Mouse (Mus musculus): ENCODE data around the gene Slc17a3. TPM values are rescaled to one million over a fixed set of nuclear protein-coding genes. Genes with fewer than 3 reads are reported as not detected.

Gene Slc17a3
- not detected in 2 replicates for polyA plus RNA-seq (2012; ENCODE audit: insufficient read depth, insufficient read length, low replicate concordance, missing spikeins)

- Histone ChIP-seq H3K4me3 (ENCODE audit: insufficient read depth, low read depth, low read length) (no peak within 1 kb of the TSS), H3K27ac (ENCODE audit: insufficient read depth, low read depth, low read length) (no peak within 1 kb of the TSS), H3K4me1 (ENCODE audit: control insufficient read depth, insufficient read depth, low read length) (0 out of 2 replicates have a peak, but pooled peaks cover 2% of the 10 kb centered on the region)
- 69% methylated on average over 2 of the region's 2 CpGs for WGBS
- TF ChIP-seq CTCF (IDR thresholded peaks at IDR 0.05; ENCODE audit: insufficient read depth, low read depth, low read length): no peak
- no peak for TF ChIP-seq POLR2A (IDR thresholded peaks at IDR 0.05; ENCODE audit: insufficient read depth, low read depth, low read length)
Measured at GRCm38 (mm10) chr13:23839308-23839707, at the start of gene Slc17a3. Slc17a3 (plus strand) TSS chr13:23839434.

GRCm38 (mm10) chr13:23792520-23792919 lies 46.7 kb upstream of the Slc17a3 start:
- H3K4me3 ChIP-seq (ENCODE audit: insufficient read depth, low read depth, low read length): no peak overlapping the region
- TF ChIP-seq POLR2A (IDR thresholded peaks at IDR 0.05; ENCODE audit: insufficient read depth, low read depth, low read length) (no peak), CTCF (IDR thresholded peaks at IDR 0.05; ENCODE audit: insufficient read depth, low read depth, low read length) (no peak)
- WGBS: 38% methylated on average over 2 of the region's 2 CpGs
- no peaks in the 10 kb centered on the region for H3K4me1 ChIP-seq (ENCODE audit: control insufficient read depth, insufficient read depth, low read length)
- H3K27ac ChIP-seq (ENCODE audit: insufficient read depth, low read depth, low read length): no peak overlapping the region

GRCm38 (mm10) chr13:23799405-23799804 lies 39.8 kb upstream of the Slc17a3 start:
- no peaks in the 10 kb centered on the region for H3K4me1 ChIP-seq (ENCODE audit: control insufficient read depth, insufficient read depth, low read length)
- no peak overlapping the region for H3K4me3 ChIP-seq (ENCODE audit: insufficient read depth, low read depth, low read length)
- TF ChIP-seq POLR2A (IDR thresholded peaks at IDR 0.05; ENCODE audit: insufficient read depth, low read depth, low read length) (no peak), CTCF (IDR thresholded peaks at IDR 0.05; ENCODE audit: insufficient read depth, low read depth, low read length) (no peak)
- H3K27ac ChIP-seq (ENCODE audit: insufficient read depth, low read depth, low read length): no peak overlapping the region
- WGBS: 88% methylated on average over 5 of the region's 5 CpGs

GRCm38 (mm10) chr13:23804532-23804931 lies 34.7 kb upstream of the Slc17a3 start:
- Histone ChIP-seq H3K27ac (ENCODE audit: insufficient read depth, low read depth, low read length) (no peak overlapping the region), H3K4me3 (ENCODE audit: insufficient read depth, low read depth, low read length) (no peak overlapping the region), H3K4me1 (ENCODE audit: control insufficient read depth, insufficient read depth, low read length) (no peaks in the 10 kb centered on the region)
- WGBS: 87% methylated on average over 2 of the region's 2 CpGs
- no peak for TF ChIP-seq CTCF (IDR thresholded peaks at IDR 0.05; ENCODE audit: insufficient read depth, low read depth, low read length)
- TF ChIP-seq POLR2A (IDR thresholded peaks at IDR 0.05; ENCODE audit: insufficient read depth, low read depth, low read length): no peak

- TF ChIP-seq CTCF (IDR thresholded peaks at IDR 0.05; ENCODE audit: insufficient read depth, low read depth, low read length) (no peak), POLR2A (IDR thresholded peaks at IDR 0.05; ENCODE audit: insufficient read depth, low read depth, low read length) (no peak)
- no peaks in the 10 kb centered on the region for H3K4me1 ChIP-seq (ENCODE audit: control insufficient read depth, insufficient read depth, low read length)
- H3K4me3 ChIP-seq (ENCODE audit: insufficient read depth, low read depth, low read length): no peak within 1 kb of the TSS
- 93% methylated on average over 15 of the region's 15 CpGs for WGBS
- H3K27ac ChIP-seq (ENCODE audit: insufficient read depth, low read depth, low read length): no peak within 1 kb of the TSS
Measured at GRCm38 (mm10) chr13:23806422-23807052, 32.7 kb upstream of the Slc17a3 start, which contains the start of gene Slc17a2. Slc17a2 (plus strand) TSS chr13:23806993.

GRCm38 (mm10) chr13:23816148-23816547 lies 23.1 kb upstream of the Slc17a3 start:
- H3K27ac ChIP-seq (ENCODE audit: insufficient read depth, low read depth, low read length): no peak overlapping the region
- 86% methylated on average over 2 of the region's 2 CpGs for WGBS
- H3K4me1 ChIP-seq (ENCODE audit: control insufficient read depth, insufficient read depth, low read length): no peaks in the 10 kb centered on the region
- TF ChIP-seq POLR2A (IDR thresholded peaks at IDR 0.05; ENCODE audit: insufficient read depth, low read depth, low read length) (no peak), CTCF (IDR thresholded peaks at IDR 0.05; ENCODE audit: insufficient read depth, low read depth, low read length) (no peak)
- H3K4me3 ChIP-seq (ENCODE audit: insufficient read depth, low read depth, low read length): no peak overlapping the region

GRCm38 (mm10) chr13:23820179-23820940 lies 18.9 kb upstream of the Slc17a3 start:
- Histone ChIP-seq H3K4me1 (ENCODE audit: control insufficient read depth, insufficient read depth, low read length) (no peaks in the 10 kb centered on the region), H3K27ac (ENCODE audit: insufficient read depth, low read depth, low read length) (no peak overlapping the region), H3K4me3 (ENCODE audit: insufficient read depth, low read depth, low read length) (no peak overlapping the region)
- TF ChIP-seq CTCF (IDR thresholded peaks at IDR 0.05; ENCODE audit: insufficient read depth, low read depth, low read length) (no peak), POLR2A (IDR thresholded peaks at IDR 0.05; ENCODE audit: insufficient read depth, low read depth, low read length) (no peak)
- WGBS: 75% methylated on average over 4 of the region's 4 CpGs

- Histone ChIP-seq H3K4me1 (ENCODE audit: control insufficient read depth, insufficient read depth, low read length) (no peaks in the 10 kb centered on the region), H3K4me3 (ENCODE audit: insufficient read depth, low read depth, low read length) (no peak overlapping the region), H3K27ac (ENCODE audit: insufficient read depth, low read depth, low read length) (no peak overlapping the region)
- TF ChIP-seq POLR2A (IDR thresholded peaks at IDR 0.05; ENCODE audit: insufficient read depth, low read depth, low read length) (no peak), CTCF (IDR thresholded peaks at IDR 0.05; ENCODE audit: insufficient read depth, low read depth, low read length) (no peak)
- WGBS: 87% methylated on average over 3 of the region's 3 CpGs
Measured at GRCm38 (mm10) chr13:23822213-23822612, 17.0 kb upstream of the Slc17a3 start.

GRCm38 (mm10) chr13:23826606-23827005 lies 12.6 kb upstream of the Slc17a3 start:
- 58% methylated on average over 3 of the region's 3 CpGs for WGBS
- H3K27ac ChIP-seq (ENCODE audit: insufficient read depth, low read depth, low read length): no peak overlapping the region
- no peak for TF ChIP-seq CTCF (IDR thresholded peaks at IDR 0.05; ENCODE audit: insufficient read depth, low read depth, low read length)
- no peak for TF ChIP-seq POLR2A (IDR thresholded peaks at IDR 0.05; ENCODE audit: insufficient read depth, low read depth, low read length)

More at GRCm38 (mm10) chr13:23826606-23827005, 12.6 kb upstream of the Slc17a3 start:
- no peak overlapping the region for H3K4me3 ChIP-seq (ENCODE audit: insufficient read depth, low read depth, low read length)
- no peaks in the 10 kb centered on the region for H3K4me1 ChIP-seq (ENCODE audit: control insufficient read depth, insufficient read depth, low read length)

Data from olfactory bulb, adult 2 months (tissue).